Mouse (Mus musculus) ES-Bruce4 (cell line): ENCODE measurements around the gene Tmem108.

Source experiments
- CTCF ChIP-seq: IDR thresholded peaks from one replicate; pipeline ENCODE4 v1.8.1; 2011; ENCODE audit warnings: low read depth, low read length
- EP300 ChIP-seq: IDR thresholded peaks from 2 replicates; pipeline ENCODE4 v1.6.1; 2011; ENCODE audit warnings: low read depth, low read length; ENCODE audit not compliant: insufficient read depth
- POLR2A ChIP-seq: IDR thresholded peaks from one replicate; pipeline ENCODE4 v1.8.1; 2011; ENCODE audit warnings: low read length; ENCODE audit not compliant: insufficient read depth

DNA sequence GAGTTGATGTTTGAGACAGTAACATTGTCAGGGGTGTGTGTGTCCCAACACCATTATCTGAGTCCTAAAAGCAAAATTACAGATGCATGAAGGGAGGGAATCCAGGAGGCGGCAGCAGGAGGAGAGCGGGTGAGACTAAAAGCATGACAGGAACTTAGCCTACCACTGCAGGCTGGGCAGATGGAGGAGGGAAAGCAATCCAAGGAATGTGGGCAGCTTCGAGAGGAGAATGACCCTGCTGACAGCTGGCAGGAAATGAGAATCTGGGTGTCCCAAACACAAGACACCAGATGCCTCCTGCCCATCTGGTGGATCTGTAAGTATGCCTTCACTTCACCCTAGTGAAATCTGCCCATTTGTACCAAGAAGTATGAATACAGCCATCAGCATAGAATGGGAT, 51.9 kb downstream of the Tmem108 start:
- TF ChIP-seq CTCF (no peak), POLR2A (no peak), EP300 (no peak)
